Mouse (Mus musculus) MEL (cell line): ENCODE data around the gene Stx5a. TPM values are rescaled to one million over a fixed set of nuclear protein-coding genes. Genes with fewer than 3 reads are reported as not detected.

Experiments
- DNase-seq: peaks from one replicate; pipeline ENCODE4 v3.0.0; 2011; ENCODE audit warnings: low read depth, low spot score
- H3K27ac ChIP-seq: 2 replicates; pipeline ENCODE4 v1.5.1; 2012; ENCODE audit warnings: low read depth, mild to moderate bottlenecking, control low read depth, low read length, moderate library complexity; ENCODE audit not compliant: control insufficient read depth
- H3K27me3 ChIP-seq, 2 experiments: fragments of 150-350 bp in 1 of 2; sonication (generic) in 1 of 2; 2 replicates each; pipeline ENCODE4 v1.6.1; 2012; ENCODE audit warnings: low read length in 2 of 2, mild to moderate bottlenecking in 2 of 2, improper control_type of control experiment in 1 of 2, moderate library complexity in 1 of 2; ENCODE audit not compliant: insufficient read depth in 2 of 2, control insufficient read depth in 1 of 2
- H3K36me3 ChIP-seq, 2 experiments: 2 replicates each; pipeline ENCODE4 v1.6.1; 2012 to 2014; ENCODE audit warnings: low read length in 2 of 2, improper control_type of control experiment in 1 of 2, inconsistent platforms in 1 of 2, mild to moderate bottlenecking in 1 of 2; ENCODE audit not compliant: insufficient read depth in 2 of 2, control insufficient read depth in 1 of 2
- H3K4me1 ChIP-seq, 2 experiments: fragments of 150-350 bp in 1 of 2; sonication (generic) in 1 of 2; 2 replicates each; pipeline ENCODE4 v1.6.1; 2012; ENCODE audit warnings: low read length in 2 of 2, improper control_type of control experiment in 1 of 2, mild to moderate bottlenecking in 1 of 2; ENCODE audit not compliant: insufficient read depth in 2 of 2, control insufficient read depth in 1 of 2
- H3K4me3 ChIP-seq, 2 experiments: fragments of 150-350 bp in 1 of 2; sonication (generic) in 1 of 2; 2 replicates each; pipeline ENCODE4 v1.5.1; 2012; ENCODE audit warnings: low read depth in 2 of 2, low read length in 2 of 2, mild to moderate bottlenecking in 2 of 2, moderate library complexity in 2 of 2, control low read depth in 1 of 2, improper control_type of control experiment in 1 of 2; ENCODE audit not compliant: control insufficient read depth in 1 of 2, insufficient read depth in 1 of 2
- H3K79me2 ChIP-seq: 2 replicates; pipeline ENCODE4 v1.6.1; 2012; ENCODE audit warnings: mild to moderate bottlenecking, low read length, moderate library complexity; ENCODE audit not compliant: control insufficient read depth, poor library complexity, insufficient read depth
- H3K9ac ChIP-seq: 2 replicates; pipeline ENCODE4 v1.6.1; 2012; ENCODE audit warnings: low read depth, mild to moderate bottlenecking, control low read depth, low read length, moderate library complexity; ENCODE audit not compliant: control insufficient read depth, poor library complexity, severe bottlenecking
- H3K9me3 ChIP-seq: fragments of 150-350 bp; sonication (generic); replicated peaks from 2 replicates; pipeline ENCODE4 v1.6.1; 2012; ENCODE audit warnings: mild to moderate bottlenecking, low read length, improper control_type of control experiment, moderate library complexity; ENCODE audit not compliant: insufficient read depth
- EP300 ChIP-seq, 2 experiments: IDR thresholded peaks; 2 replicates each; pipeline ENCODE4 v1.6.1; 2011; ENCODE audit warnings: improper control_type of control experiment in 2 of 2, low read length in 2 of 2, low read depth in 1 of 2, mild to moderate bottlenecking in 1 of 2
- ETS1 ChIP-seq: IDR thresholded peaks from 2 replicates; pipeline ENCODE4 v1.6.1; 2012; ENCODE audit warnings: low read depth, mild to moderate bottlenecking, inconsistent platforms, low read length, improper control_type of control experiment, moderate library complexity
- GABPA ChIP-seq: IDR thresholded peaks from 2 replicates; pipeline ENCODE4 v1.6.1; 2012; ENCODE audit warnings: low read depth, mild to moderate bottlenecking, inconsistent platforms, low read length, improper control_type of control experiment, moderate library complexity
- HCFC1 ChIP-seq: IDR thresholded peaks from 2 replicates; pipeline ENCODE4 v1.6.1; 2012; ENCODE audit warnings: low read depth, mild to moderate bottlenecking, inconsistent platforms, low read length, improper control_type of control experiment, moderate library complexity
- JUND ChIP-seq: IDR thresholded peaks from 2 replicates; pipeline ENCODE4 v1.6.1; 2011; ENCODE audit warnings: low read depth, mild to moderate bottlenecking, improper control_type of control experiment, low read length
- KAT2A ChIP-seq: conservative IDR thresholded peaks from 2 replicates; pipeline ENCODE4 v1.6.1; 2012; ENCODE audit warnings: low read depth, low read length, improper control_type of control experiment, inconsistent platforms
- MAFK ChIP-seq: IDR thresholded peaks from 2 replicates; pipeline ENCODE4 v1.6.1; 2011; ENCODE audit warnings: low read depth, mild to moderate bottlenecking, low read length, improper control_type of control experiment, borderline replicate concordance
- MAZ ChIP-seq: IDR thresholded peaks from 2 replicates; pipeline ENCODE4 v1.6.1; 2012; ENCODE audit warnings: low read depth, mild to moderate bottlenecking, inconsistent platforms, low read length, improper control_type of control experiment
- MEF2A ChIP-seq: IDR thresholded peaks from 2 replicates; pipeline ENCODE4 v1.6.1; 2014; ENCODE audit warnings: low read depth, mild to moderate bottlenecking, inconsistent platforms, low read length, improper control_type of control experiment; ENCODE audit not compliant: poor library complexity, insufficient replicate concordance, severe bottlenecking; ENCODE audit errors: extremely low read depth
- MXI1 ChIP-seq: IDR thresholded peaks from 2 replicates; pipeline ENCODE4 v1.6.1; 2011; ENCODE audit warnings: mild to moderate bottlenecking, low read depth, low read length, improper control_type of control experiment
- MYB ChIP-seq: IDR thresholded peaks from 2 replicates; pipeline ENCODE4 v1.6.1; 2011; ENCODE audit warnings: mild to moderate bottlenecking, low read depth, low read length, improper control_type of control experiment
- POLR2A ChIP-seq, 2 experiments: IDR thresholded peaks; 2 replicates each; pipeline ENCODE4 v1.6.1; 2011 to 2012; ENCODE audit warnings: low read length in 2 of 2, mild to moderate bottlenecking in 2 of 2, control low read depth in 1 of 2, improper control_type of control experiment in 1 of 2, low read depth in 1 of 2, moderate library complexity in 1 of 2; ENCODE audit not compliant: control insufficient read depth in 1 of 2, insufficient read depth in 1 of 2, poor library complexity in 1 of 2
- POLR2AphosphoS2 ChIP-seq: IDR thresholded peaks from 2 replicates; pipeline ENCODE4 v1.6.1; 2011; ENCODE audit warnings: low read length, improper control_type of control experiment
- RAD21 ChIP-seq: IDR thresholded peaks from 2 replicates; pipeline ENCODE4 v1.6.1; 2011; ENCODE audit warnings: mild to moderate bottlenecking, low read depth, low read length, improper control_type of control experiment
- SMC3 ChIP-seq: IDR thresholded peaks from 2 replicates; pipeline ENCODE4 v1.6.1; 2011; ENCODE audit warnings: low read depth, low read length, improper control_type of control experiment
- TBP ChIP-seq: IDR thresholded peaks from 2 replicates; pipeline ENCODE4 v1.8.0; 2011; ENCODE audit warnings: low read depth, low read length, improper control_type of control experiment
- TCF12 ChIP-seq: IDR thresholded peaks from 2 replicates; pipeline ENCODE4 v1.6.1; 2014; ENCODE audit warnings: low read depth, mild to moderate bottlenecking, inconsistent platforms, low read length, improper control_type of control experiment, moderate library complexity
- USF1 ChIP-seq: IDR thresholded peaks from 2 replicates; pipeline ENCODE4 v1.6.1; 2014; ENCODE audit warnings: low read depth, mild to moderate bottlenecking, inconsistent platforms, low read length, improper control_type of control experiment, moderate library complexity
- USF2 ChIP-seq, 2 experiments: IDR thresholded peaks; 2 replicates each; pipeline ENCODE4 v1.6.1; 2011 to 2012; ENCODE audit warnings: improper control_type of control experiment in 2 of 2, low read length in 2 of 2, borderline replicate concordance in 1 of 2, inconsistent platforms in 1 of 2, low read depth in 1 of 2, mild to moderate bottlenecking in 1 of 2; ENCODE audit not compliant: insufficient read depth in 1 of 2
- ZKSCAN1 ChIP-seq: IDR thresholded peaks from 2 replicates; pipeline ENCODE4 v1.6.1; 2012; ENCODE audit warnings: low read depth, mild to moderate bottlenecking, inconsistent platforms, low read length, improper control_type of control experiment, moderate library complexity
- polyA plus RNA-seq, 2 experiments: library from polyadenylated mRNA; stranded (reverse) in 1 of 2; unstranded in 1 of 2; fragments of >175 nt in 1 of 2; fragments of >200 nt in 1 of 2; gene quantifications; 2 replicates each; pipeline versions ENCODE4 v1.2.1 to v1.2.4; 2012; ENCODE audit warnings: low replicate concordance in 2 of 2, low read depth in 1 of 2; ENCODE audit not compliant: insufficient read length in 2 of 2, insufficient read depth in 1 of 2, missing spikeins in 1 of 2
- total RNA-seq: library from RNA; depleted of rRNA; stranded (reverse); fragments of 300-350 nt; gene quantifications from 2 replicates; pipeline ENCODE4 v1.2.3, GENCODE M21; 2012

Stx5a gene
- total and polyA plus RNA-seq, 3 experiments, result 28.7 to 50.0 TPM; not detected in 1

- no peak for TF ChIP-seq USF2 (IDR thresholded peaks at IDR 0.05; ENCODE audit: borderline replicate concordance in 1 of 2, insufficient read depth in 1 of 2, low read depth in 1 of 2, low read length in 2 of 2)
- no peak for TF ChIP-seq MAZ
- TF ChIP-seq POLR2AphosphoS2, result peak; percentile 82
- no peak for TF ChIP-seq GABPA
- peak; percentile 78 for TF ChIP-seq ETS1
- no peak for TF ChIP-seq MAFK
Observed at GRCm38 (mm10) chr19:8772996-8773395, 31.8 kb downstream of the Stx5a start (continued).

DNA sequence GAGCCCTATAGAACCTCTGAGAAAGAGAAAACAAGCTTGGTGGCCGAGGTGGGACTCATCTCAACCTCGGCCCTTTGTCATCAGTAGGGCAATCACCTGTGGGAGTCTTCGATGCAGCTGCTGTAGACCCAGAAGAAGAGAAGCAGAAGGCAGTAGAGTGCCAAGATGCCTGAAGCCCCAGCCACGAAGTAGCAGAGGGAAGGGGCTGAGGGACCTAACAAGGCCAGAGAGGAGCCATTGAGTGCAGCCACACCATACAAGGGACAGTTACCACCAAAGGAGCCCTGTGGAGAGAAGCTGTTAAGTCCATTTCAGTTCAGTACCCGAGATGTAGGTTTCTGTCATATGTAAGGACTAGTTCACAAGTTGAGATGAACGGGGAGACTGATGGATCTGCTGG, 32.2 kb downstream of the Stx5a start:
- no peaks in the 10 kb centered on the region for H3K9me3 ChIP-seq
- peaks cover 21% of the 10 kb centered on the region for H3K79me2 ChIP-seq
- peaks cover 0 to 14% of the 10 kb centered on the region in 2 experiments; a peak in 2 of 4 replicates for H3K4me1 ChIP-seq
- no peaks in the 10 kb centered on the region for H3K27me3 ChIP-seq
- TF ChIP-seq POLR2A (IDR thresholded peaks at IDR 0.05; ENCODE audit: control insufficient read depth in 1 of 2, insufficient read depth in 1 of 2, low read depth in 1 of 2, low read length in 2 of 2, poor library complexity in 1 of 2) (peak in 1 of 2 experiments; percentile 33; a peak in 2 of 4 replicates), RAD21 (no peak), MXI1 (no peak), ZKSCAN1 (no peak), MAFK (no peak), KAT2A (no peak), MYB (no peak), EP300 (IDR thresholded peaks at IDR 0.05; ENCODE audit: low read depth in 1 of 2, low read length in 2 of 2) (no peak), JUND (no peak), MEF2A (no peak), POLR2AphosphoS2 (peak; percentile 14; the same call in 1 of the 2 replicates), HCFC1 (no peak), MAZ (no peak), USF1 (no peak), TBP (no peak), SMC3 (no peak), TCF12 (no peak)
- H3K27ac ChIP-seq, result peak overlapping the region; percentile 95
- peaks cover 14 to 19% of the 10 kb centered on the region in 2 experiments for H3K36me3 ChIP-seq
- peak; percentile 55 for DNase-seq
- peak overlapping the region; percentile 99 for H3K9ac ChIP-seq
- peak overlapping the region; percentile 73 to 84 for H3K4me3 ChIP-seq
